Mouse (Mus musculus) cerebellum, adult 11-12 months (tissue): ENCODE results near the gene Barx1.

Source experiments
- DNase-seq: peaks from one replicate; pipeline ENCODE4 v3.0.0; 2022

Gene Barx1

DNA sequence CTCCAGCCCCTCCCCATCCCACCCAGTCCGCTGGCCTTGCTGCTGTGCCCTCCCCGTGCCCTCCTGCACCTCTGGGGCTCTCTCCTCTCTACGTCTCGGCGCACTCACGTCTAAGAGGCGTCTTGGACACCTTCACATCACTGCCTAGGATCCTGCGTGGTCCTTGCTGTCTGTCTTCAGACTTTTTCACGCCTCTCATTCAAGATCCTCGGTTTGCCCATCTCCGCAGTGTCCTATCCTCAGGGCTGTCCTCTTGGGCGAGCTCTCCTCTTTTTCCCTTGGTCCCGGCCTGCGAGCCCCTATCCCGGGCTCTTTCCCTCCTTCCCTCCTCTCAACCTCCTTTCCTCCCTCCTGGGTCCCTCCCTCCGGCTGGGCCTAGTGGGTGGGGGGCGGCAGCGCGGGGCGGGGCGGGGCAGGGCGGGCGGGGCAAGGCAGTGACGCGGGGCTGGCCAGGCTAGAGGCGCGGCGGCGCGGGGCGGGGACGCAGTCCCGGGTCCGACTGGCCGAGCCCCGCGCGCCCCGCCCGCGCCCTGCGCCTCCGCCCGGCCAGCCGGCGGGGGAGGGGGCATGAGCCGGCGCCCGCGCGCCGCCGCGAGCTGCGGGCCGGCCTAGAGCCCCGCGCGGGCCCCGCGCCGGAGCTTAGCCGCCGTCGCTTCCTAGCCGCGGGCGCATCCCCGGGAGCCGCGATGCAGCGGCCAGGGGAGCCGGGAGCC, at the start of gene Barx1:
TSS of gene Barx1 (plus strand) at position 568 of the 713 bp plus-strand sequence.
- DNase-seq, result no peak

DNA sequence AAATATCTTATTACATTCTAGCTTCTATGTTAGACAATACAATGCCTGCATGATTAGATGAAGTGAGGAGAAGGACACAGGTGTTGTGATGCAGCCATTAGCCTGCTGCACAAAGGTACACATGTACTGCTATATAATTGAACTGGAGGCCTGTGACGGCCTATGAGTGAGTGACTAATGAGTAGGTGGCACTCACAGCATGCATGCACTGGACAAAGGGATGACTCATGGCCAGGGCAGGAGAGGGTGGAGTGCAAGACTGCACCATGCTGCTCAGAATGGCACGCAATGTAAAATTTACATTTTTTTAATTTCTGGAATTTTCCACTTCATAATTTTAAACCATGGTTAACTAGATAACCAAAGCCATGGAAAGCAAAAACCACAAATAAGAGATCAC, 48.3 kb upstream of the Barx1 start:
- DNase-seq, result no peak

DNA sequence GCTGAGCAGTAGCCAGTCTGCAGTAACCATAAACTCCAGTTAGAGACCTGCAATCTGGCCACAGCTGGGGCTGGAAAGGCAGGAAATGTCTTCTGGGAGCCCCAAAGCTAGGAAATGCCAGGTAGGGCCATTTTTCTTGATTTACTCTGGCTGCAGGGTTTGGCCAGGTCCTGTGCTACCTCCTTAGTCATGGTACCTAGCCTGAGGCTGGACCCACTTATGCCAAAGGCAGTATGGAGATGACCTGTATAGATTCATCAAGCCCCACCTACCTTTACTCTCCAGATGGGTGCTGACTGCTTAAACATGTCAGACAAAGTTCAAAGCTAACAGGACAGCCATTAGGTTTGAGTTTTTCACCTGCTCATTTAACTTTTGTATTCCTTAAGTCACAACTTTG, 45.0 kb upstream of the Barx1 start:
- no peak for DNase-seq

DNA sequence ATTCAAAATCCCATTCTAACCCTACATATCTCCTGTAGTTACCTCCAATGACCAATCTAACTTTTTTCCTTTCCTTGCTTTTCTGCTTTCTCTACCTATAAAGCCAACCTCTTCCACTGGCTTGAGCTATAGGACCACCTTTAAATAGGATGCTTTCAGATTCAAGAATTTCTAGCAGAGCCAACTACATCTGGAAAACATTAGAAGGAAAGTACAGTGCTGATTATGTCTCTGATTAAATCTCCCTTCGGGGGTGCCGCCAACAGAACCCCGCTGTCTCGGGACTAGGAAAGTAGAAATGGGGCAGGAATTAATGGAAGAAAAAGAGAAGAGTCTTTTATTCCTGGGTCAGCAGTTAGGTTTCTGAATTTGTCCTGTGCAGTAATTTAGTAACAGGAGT, 43.9 kb upstream of the Barx1 start:
- no peak for DNase-seq

DNA sequence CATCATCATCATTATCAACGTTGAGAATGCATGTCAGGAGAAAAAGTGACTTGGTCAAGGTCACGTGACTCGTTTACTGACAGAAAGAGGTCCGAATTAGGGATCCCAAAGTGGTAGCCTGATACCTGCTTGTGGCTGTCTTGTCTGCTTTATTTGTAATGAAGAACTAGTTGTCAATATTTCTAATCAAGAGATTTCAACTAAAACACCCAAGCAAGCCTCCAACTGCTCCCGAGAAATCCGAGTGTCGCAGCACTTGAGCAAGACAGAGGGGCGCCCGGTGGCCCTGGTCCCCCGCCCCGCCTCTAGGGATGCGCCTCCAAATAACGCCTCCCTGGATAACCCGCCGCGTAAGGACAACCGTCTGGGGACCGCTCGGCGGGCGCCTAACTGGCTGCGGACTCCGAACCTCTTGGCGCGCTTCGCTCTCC, 37.8 kb upstream of the Barx1 start:
- no peak for DNase-seq

DNA sequence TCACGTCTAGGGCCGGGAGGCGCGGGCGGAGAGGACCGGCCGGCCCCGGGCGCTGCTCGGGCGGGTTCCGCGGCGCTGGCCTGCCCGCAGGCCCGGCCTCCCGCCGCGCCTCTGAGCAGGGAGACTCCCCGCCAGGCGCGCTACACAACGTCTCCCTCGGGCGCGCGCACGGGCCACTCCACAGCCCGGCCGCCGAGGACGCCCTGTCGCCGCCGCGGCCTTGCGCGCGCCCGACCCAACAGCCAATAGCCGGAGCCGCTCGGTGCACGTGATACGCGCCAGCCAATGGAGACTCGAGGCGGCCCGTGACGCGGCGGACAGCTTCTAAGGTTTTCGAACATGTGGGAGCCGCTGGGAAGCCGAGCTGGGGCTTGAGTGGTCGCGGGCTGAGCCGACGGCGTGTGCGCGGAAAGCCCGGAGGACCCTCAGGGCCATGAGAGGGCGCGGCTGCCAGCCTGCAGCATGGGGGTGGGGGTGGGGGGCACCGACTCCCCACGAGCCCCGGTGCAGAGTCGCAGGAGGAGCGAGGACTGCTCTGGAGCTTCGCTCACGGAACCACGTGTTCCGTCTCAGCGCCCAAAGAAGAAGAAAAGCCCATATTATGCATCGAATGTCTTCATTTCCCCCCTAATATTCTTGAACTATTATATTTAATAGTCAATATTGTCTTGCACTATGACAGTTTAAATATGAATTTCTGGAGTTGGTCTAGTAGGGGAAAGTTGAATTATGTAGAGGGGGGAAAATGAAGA, 37.2 kb upstream of the Barx1 start, which contains the start of gene Ptpdc1:
TSS of gene Ptpdc1 (minus strand) at position 232 of the 752 bp plus-strand sequence.
- DNase-seq, result peak; percentile 96

DNA sequence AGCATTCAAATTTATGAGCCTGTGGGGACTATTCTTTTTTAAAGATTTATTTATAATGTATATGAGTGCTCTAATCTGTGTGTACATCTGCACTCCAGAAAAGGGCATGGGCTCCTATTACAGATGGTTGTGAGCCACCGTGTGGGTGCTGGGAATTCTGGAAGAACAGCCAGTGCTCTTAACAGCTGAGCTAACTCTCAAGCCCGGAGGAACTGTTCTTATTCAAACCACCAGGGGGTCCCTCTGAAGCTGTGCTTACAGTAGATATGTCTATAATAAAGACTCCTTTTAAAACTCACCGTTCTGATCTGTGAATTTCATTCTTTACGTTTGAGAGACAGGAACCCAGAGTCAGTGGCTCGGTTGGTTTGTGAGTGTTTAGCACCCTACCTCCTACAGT, 31.1 kb upstream of the Barx1 start:
- no peak for DNase-seq

DNA sequence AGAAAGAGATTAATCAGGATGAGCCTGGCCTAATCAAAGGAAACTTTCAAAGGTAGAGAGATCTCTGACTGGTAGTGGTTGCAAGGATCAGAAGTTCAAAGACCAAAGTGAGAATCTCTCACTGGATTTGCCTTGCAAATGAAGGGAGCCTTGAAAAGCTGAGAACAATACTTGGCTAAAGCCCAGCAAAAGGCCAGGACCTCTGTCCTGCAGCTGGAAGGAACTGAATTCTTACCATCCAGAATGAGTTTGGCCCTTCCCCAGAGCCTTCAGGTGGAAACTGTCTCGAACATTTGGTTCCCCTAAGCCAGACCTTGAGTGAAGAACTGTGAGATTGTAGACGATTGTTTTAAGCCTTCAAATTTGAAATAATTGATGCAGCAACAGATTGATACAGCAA, 25.1 kb upstream of the Barx1 start:
- DNase-seq, result no peak

DNA sequence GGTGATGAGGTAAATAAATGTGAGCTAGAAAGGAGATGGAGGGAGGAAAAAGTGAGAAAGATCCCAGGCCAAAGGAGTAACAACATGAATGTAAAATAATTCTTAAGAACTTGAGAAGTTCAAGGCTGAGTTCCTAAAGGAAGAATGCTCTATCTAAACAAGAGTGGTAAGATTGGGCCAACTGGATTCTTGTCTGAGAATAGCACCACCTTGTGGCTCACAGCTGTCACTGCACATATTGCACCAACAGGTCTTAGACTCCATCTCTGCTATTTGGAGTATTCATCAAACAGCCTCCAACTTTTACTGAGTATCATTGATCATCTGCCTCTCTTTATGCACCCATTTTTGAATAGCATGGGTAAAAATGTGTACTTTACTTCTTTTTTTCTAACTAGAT, 23.2 kb upstream of the Barx1 start:
- peak; percentile 39 for DNase-seq

DNA sequence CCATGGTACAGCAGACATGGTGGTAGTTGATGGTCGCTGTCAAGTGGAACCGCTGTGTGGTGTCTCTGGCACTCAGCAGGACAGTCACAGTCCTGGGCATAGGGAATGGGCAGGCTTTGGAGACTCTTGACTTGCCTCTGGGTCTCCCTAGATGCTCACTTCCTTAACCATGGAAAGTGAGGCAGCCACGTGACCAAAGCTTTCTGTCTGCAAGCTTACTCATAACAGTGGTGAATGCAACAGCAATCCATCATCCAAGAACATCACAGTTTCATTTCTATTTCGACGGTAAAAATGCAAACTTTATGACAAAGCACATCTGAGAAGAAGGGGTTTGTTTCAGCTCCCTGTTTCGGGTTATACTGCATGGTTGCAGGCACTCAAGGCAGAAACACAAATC, 19.7 kb upstream of the Barx1 start:
- no peak for DNase-seq

DNA sequence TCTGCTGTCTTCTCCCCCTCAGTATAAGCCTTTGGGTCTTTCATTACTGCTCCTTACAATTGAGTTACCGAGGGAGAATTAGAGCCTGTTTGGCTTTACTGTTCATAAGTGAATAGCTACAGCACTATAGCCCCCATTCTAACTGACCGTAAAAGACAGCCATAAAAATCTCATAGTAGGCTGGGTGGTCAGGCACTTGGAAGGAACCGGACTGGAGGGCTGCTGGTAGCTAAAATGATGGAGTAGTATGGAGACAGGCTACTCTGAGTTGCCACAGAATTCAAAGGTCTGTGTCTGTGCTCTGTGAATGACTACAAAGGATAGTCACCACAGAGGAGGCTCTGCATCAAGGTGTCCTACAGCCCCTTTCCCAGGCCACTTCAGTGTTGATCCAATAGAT, 18.8 kb upstream of the Barx1 start:
- no peak for DNase-seq

DNA sequence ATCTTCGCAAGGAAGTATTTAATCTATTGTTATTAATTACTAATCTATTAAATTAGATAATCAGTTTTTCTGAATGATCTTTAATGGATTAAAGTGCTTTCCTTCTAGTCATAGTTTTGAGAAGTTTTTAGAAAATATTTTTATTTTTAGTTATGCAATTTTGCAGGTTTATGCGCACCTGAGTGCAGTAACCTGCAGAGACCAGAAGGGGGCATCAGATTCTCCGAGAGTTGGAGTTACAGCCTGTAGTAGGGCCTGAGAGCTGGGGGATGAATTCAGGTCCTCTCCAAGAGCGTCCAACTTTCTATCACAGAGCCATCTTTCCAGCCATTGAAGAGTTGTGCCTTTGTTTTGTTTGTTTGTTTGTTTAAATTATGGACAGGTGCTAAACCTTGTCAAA, 16.1 kb upstream of the Barx1 start:
- DNase-seq, result no peak

DNA sequence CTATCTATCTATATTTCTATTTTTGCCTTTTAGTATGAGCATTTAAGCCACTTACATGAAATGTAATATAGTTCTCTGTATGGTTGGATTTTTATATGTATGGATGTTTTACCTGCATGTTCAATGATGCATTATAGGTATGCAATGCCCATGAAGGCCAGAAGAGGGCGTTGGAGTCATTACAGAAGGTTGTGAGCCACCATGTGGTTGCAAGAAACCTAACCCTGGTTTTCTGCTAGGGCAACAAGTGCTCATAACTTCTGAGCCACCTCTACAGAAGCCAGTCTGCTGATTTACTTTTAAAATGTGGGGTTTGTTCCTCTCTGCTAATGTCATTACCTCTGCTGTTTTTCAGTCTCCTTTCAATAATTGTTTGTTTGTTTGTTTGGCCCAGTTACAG, 12.2 kb upstream of the Barx1 start:
- no peak for DNase-seq

DNA sequence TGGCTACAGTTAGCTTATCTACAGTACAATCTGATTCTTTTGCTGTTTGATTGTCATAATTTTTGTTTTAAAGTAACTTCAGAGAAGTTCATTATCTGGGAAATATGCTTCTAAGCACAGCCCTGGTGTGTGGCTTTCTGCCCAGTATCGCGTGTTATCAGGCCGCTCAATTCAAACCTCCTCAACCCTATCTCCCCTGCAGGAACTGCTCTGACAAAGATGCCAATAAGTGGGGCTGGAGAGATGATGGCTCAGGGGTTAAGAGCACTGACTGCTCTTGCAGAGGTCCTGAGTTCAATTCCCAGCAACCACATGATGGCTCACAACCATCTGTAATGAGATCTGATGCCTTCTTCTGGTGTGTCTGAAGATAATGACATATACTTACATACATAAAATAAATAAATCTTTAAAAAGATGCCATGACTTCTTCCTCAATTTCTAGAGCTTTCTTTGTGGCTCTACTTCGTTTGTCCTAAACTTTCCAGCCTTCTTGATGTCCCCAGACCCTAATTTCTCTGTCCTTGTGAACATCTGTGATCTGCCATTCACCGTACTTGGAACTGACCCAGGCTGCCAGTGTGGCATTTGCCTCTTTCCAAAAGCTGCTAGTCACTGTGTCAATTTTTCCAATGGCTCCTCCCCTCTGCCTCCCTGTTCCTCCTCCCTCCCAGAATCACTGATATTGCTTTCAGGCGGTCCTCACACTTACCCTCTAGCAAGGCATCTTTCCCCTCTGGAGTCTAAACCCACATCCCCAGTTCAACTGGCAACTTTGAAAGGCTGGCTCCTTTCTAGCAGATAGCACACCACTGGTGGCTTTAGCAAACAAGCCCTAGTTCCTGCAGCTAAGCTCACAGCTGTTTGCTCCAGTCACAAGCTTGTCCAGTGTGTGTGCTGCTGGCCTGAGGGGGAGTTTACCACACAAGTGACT, 11.4 kb upstream of the Barx1 start:
- no peak for DNase-seq

DNA sequence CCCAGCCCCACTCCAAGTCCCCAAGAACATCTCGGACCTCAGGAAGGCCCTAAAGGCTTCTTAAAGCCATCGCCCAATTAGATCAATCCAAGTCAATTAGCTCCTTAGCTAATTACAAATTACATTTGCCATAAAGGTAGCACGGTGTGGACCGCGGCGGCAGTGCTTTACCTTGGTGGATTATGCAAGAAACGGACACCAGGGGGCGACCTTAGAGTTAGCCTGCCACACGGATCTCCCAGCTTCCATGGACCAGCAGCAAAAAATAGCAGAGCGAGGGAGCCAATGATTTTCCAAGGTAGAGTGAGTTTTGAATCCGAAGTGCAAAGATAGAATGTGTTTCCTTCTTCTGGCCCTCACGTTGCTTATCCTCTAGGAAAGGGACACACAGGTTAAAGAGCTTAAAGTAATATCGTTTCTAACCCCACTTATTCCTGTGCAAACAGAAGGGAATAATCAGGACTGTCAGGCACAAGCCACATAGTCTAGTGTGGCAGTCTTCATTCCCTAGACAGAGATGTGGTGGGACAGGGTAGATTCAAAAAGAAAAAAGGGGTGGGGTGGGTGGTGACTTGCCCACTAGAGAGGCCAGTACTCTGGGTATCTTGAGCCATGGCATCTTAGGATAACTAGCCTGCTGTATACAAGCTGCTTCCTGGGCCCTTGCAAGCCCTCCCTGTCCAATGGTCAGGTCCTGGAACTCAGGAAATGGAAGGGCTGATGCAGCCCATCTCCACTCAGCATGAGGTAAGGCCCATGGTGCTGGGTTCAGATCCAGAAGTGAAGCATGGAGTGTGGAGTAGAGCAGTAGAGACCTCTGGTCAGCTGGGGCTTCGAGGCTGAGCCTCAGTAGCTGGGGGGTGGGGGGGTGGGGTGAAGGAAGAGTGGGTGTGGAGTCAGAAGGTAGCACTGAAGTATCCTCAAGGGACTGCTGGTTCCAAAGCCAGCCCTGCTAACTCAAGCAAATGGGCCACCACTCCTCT, 8.7 kb upstream of the Barx1 start:
- DNase-seq, result peak; percentile 64

DNA sequence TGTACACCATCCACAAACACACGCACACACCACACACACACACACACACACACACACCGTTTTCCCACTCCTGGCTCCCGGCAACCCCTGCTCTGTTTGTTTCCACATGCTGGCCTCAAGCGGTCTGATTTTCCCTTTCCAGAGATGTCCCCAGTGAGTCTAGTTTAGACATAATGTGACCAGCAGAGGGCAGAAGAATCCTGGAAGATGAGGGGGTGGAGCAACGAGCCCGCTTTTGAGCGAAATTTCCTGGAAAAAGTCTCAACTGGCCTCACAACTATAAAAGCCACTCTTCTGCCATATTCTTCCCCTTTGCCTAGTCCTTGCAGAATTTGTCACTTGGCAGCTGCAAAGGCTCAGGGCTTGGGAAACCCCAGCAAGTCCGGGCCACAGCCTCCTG, 7.2 kb upstream of the Barx1 start:
- peak; percentile 44 for DNase-seq

DNA sequence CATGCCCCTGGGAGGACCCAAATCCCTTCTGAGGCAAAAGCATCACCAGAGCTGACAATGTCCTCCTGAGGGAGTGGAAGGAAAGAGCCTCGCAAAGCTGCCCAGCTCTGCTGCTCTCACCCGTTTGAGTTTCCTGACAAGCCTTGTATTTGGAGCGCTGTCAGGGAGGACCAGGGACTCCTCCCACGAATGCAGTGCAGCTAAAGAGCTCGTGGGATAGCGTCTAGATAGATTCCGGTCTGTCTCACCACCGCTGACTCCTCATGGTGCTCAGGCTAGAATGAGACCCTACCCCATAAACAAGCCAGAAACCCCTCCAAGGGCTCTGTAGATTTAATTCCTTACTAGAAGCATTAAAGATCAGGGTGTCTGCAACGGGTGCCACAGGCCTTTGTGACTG, 5.0 kb upstream of the Barx1 start:
- no peak for DNase-seq

DNA sequence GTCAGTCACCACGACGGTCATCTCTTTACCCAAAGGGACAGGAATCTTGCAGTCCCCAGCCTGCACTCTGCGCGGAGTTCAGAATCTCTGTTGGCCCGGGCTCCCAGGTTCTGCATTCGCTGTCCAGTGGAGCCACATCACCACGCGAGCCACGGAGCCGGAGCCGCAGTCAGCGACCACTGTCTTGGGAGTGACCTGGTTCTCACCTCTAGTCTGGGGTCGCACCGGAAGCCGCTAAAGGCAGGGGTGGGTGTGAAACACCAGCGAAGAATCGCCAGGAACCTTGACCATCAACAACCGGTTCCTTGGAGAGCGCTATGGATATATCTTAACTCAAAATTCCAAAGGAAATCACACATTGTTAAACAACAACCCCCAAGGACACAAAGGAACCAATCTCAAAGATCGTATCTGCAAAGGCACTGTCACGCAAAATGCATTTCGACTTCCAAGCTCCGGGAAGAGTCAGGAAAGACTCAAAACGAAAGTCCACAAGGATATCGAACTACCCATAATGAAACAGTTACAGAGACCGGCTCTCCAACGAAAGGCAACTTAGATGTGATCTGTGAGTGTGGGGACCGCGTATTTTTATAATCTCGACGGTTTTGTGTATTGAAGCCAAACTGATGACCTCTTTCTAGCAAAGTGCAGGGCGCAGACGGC, 4.1 kb upstream of the Barx1 start:
- no peak for DNase-seq

DNA sequence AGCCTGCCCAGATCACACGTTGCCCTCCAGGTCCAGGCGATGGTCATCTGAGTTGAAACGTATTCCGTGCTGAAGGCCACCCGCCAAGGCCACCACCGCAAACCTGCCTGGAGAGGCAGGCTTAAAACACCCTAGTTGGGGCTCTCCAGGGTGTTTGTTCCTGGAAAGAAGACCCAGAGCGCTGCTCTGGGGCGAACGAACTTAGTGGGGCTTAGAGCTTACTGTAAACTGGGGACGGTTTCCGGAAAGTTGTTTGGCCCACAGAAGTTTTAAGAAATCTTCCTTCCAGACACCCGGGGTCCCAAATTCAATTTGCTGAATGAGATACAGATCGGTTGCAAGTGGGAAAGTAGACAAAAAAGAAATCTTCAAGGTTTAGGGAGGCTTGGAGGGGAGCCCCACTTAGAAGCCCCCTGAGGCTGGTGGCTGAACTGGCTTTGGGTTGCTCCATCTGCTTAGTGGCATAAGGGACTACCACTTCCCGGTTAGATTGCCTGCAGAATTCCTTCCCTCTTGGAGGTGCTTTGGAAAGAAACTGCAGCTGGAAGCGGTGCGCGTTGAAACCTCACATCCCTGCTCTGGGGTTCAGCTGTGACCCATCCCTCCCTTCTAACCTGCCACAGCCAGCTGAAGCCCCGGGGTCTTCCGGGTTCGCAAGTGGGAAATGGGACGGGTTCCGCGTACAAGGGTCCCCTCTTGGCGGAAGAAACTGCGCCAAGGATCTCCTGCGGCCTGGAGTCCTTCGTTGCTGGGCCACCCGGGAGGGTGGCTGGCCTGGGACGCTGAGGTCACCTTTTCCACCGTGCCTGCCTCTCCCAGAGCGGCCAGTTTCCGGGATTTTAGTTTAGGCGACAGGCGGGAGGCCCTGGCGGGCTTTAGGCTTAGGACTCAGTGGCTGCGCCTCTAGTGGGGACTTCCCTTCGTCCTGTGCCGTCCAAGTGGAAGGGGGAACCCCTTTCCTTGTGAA, 3.3 kb upstream of the Barx1 start:
- DNase-seq, result no peak

DNA sequence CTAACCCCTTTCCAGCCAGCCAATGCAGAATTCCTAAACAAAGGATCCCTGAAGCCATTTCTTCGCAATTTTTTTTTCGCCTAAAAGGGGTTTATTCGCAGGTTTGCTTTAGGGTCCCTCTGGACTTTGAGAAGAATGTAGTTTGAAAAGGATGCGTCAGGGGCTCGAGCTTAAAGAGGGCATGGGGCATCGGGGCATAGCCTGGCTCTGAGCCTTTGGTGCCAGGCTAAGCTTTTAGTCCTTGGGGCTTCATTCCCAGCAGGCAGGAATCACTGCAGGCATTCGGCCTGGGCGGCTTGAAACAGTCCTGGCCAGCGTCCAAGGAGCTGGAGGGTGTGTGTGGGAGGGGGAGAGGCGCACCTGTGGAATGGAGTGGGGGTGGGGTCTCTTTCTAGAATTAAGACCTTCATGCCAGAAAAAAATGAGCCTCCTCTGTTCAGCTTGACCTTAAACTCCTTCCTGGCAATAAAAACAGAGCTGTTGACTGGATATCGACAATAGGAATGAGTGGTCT, 2.5 kb upstream of the Barx1 start:
- DNase-seq, result no peak
